Mouse (Mus musculus) cortical plate, adult 2 months (tissue): Measurements from ENCODE around the gene Pnp. TPM values are rescaled to one million over a fixed set of nuclear protein-coding genes. Genes with fewer than 3 reads are reported as not detected.
"Not testable (repeated sequence)": the region's sequence is repeated elsewhere in the genome, so short reads cannot be mapped to it uniquely, and the experiment has no call there.

Experiments used
- H3K27ac ChIP-seq: fragments of 200-500 bp; 2 replicates; pipeline ENCODE4 v1.5.1; 2012; ENCODE audit warnings: low read length, control low read depth, inconsistent platforms; ENCODE audit not compliant: insufficient read depth
- H3K4me1 ChIP-seq: fragments of 200-500 bp; 2 replicates; pipeline ENCODE4 v1.6.1; 2011; ENCODE audit warnings: low read length; ENCODE audit not compliant: control insufficient read depth, insufficient read depth
- H3K4me3 ChIP-seq: fragments of 200-500 bp; 2 replicates; pipeline ENCODE4 v1.5.1; 2011; ENCODE audit warnings: mild to moderate bottlenecking, low read length, control low read depth; ENCODE audit not compliant: insufficient read depth
- CTCF ChIP-seq: fragments of 200-500 bp; IDR thresholded peaks from 2 replicates; pipeline ENCODE4 v1.5.1; 2011; ENCODE audit warnings: mild to moderate bottlenecking, control low read depth, low read length; ENCODE audit not compliant: insufficient read depth; ENCODE audit errors: extremely low read depth
- POLR2A ChIP-seq: fragments of 200-500 bp; IDR thresholded peaks from 2 replicates; pipeline ENCODE4 v1.6.1; 2011; ENCODE audit warnings: mild to moderate bottlenecking, low read length, control low read depth; ENCODE audit not compliant: insufficient read depth; ENCODE audit errors: extremely low read depth
- polyA plus RNA-seq: library from polyadenylated mRNA; depleted of rRNA; stranded (reverse); fragments of >200 nt; gene quantifications from 2 replicates; pipeline ENCODE4 v1.2.3, GENCODE M21; 2012

The Pnp gene
- polyA plus RNA-seq, 1 experiment: 31.3 TPM

GRCm38 (mm10) chr14:50930377-50930753, 517 bp upstream of the Pnp start:
- H3K27ac ChIP-seq: peak overlapping the region; percentile 82
- TF ChIP-seq POLR2A: no peak
- H3K4me3 ChIP-seq: peak overlapping the region; percentile 61
- peaks cover 2% of the 10 kb centered on the region; the same call in 1 of the 2 replicates for H3K4me1 ChIP-seq

- Histone ChIP-seq H3K4me3 (peak overlapping the region; percentile 61), H3K4me1 (peaks cover 2% of the 10 kb centered on the region; the same call in 1 of the 2 replicates), H3K27ac (peak overlapping the region; percentile 18; the same call in 1 of the 2 replicates)
- TF ChIP-seq POLR2A (no peak), CTCF (no peak)
Measured at GRCm38 (mm10) chr14:50931493-50932020, 675 bp downstream of the Pnp start.

- Histone ChIP-seq H3K27ac (no peak overlapping the region), H3K4me1 (no peaks in the 10 kb centered on the region; the same call in 1 of the 2 replicates), H3K4me3 (no peak overlapping the region)
- TF ChIP-seq CTCF: no peak
- no peak for TF ChIP-seq POLR2A
Measured at GRCm38 (mm10) chr14:50936649-50937048, 5.8 kb downstream of the Pnp start.

DNA sequence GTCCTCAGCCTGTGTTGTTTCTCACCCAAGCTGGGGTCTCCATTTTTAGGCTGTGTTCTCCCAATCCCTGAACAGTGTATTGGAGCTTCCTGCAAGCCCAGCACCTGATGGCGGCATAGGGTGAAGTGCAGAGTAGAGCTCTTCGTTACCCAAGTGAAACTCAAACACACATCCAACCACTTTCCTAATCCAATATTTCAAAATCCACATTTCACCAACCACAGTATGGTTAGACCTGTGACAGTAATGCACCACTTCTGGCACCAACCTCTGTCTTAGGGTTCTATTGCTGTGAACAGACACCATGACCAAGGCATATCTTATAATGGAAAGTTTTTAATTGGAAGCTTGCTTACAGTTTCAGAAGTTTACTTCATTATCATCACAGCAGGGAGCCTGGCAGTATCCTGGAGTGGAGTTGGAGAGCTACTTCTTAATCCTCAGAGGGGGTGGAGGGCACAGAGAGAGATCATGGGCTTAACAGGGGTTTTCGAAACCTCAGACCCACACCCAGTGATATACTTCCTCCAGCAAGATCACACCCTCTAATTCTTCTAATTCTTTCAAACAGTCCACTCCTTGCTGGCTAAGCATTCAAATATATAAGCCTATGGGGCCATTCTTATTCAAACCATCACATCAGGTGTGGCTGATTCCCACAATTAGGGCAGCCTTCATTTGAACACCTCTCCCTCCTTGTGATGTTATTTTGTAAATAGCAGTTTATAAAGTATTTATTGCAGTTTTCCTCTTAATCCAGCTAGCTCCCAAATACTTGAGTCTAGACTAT, 7.4 kb downstream of the Pnp start:
- Histone ChIP-seq H3K4me3 (no peak overlapping the region), H3K4me1 (no peaks in the 10 kb centered on the region), H3K27ac (no peak overlapping the region)
- TF ChIP-seq CTCF (no peak), POLR2A (no peak)

DNA sequence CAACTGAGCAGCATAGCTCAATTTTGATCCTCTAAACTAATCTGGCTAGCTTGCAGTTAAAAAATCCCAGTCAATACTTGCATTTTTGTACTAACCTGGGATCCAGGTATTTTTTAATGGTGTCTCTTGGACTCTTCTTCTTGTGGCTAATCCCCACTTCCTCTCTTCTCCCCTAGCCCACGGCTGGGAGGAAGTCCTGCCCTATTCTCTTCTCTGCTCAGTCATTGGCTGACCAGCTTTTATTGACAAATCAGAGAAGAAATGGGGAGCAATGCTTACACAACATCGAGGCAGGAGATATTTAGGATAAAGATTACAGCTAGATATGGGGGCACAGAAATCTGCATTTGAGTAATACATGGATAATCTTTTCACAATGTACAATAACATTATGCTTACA, 8.1 kb downstream of the Pnp start:
- Histone ChIP-seq H3K4me1 (no peaks in the 10 kb centered on the region), H3K4me3 (no peak overlapping the region)
- TF ChIP-seq POLR2A (no peak), CTCF (no peak)

DNA sequence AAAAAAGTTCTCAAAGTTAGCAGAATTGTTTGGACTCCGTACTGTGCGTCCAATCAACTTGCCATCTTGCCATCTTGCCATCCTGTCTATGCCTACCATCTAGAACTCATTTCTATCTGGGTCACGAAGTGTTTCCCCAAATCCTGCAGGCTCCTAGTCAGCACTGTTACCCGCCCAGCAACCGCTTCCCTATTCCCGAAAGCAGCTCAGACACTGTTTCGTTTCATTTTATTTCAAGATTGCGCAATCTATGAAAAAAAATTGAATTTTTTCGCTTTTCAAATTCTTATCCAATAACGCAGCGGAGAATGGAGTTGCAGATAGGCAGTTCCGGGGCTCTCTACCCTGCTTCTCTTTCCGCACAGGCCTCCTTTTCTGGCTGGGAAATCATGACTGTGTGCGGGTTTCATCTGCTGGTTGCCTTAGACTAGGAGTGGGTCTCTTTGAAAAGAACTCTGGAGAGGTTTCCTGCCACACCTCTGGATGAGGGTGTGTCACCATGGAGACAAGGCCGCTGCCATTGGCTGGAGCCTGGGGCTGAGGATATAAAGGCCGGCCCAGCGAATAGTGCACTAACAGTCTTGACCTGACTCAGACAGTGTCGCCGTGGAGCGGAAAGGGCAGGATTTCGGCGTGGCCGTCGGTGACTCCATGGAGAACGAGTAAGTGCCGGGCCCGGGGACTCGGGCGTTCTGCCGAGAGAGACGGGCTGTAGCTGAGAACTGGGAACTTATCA, 13.2 kb downstream of the Pnp start, which contains the start of gene Gm49342:
Gene Gm49342, plus strand, starts transcription at position 586 of the 736 bp plus-strand sequence.
- Histone ChIP-seq H3K4me3 (peak within 1 kb of the TSS; percentile 45), H3K27ac (peak within 1 kb of the TSS; percentile 89), H3K4me1 (no peaks in the 10 kb centered on the region)
- TF ChIP-seq CTCF (no peak), POLR2A (peak; percentile 94)

More for the DNA sequence above, 8.1 kb downstream of the Pnp start:
- H3K27ac ChIP-seq: no peak overlapping the region

- Histone ChIP-seq H3K27ac (peak overlapping the region; percentile 89), H3K4me3 (peak overlapping the region; percentile 45)
- not testable (repeated sequence) for H3K4me1 ChIP-seq
Measured at GRCm38 (mm10) chr14:50944668-50945033, 13.8 kb downstream of the Pnp start.

- peak overlapping the region; percentile 45 for H3K4me3 ChIP-seq
- H3K4me1 ChIP-seq: not testable (repeated sequence)
- H3K27ac ChIP-seq: peak overlapping the region; percentile 89
Measured at GRCm38 (mm10) chr14:50945081-50945480, 14.2 kb downstream of the Pnp start.

DNA sequence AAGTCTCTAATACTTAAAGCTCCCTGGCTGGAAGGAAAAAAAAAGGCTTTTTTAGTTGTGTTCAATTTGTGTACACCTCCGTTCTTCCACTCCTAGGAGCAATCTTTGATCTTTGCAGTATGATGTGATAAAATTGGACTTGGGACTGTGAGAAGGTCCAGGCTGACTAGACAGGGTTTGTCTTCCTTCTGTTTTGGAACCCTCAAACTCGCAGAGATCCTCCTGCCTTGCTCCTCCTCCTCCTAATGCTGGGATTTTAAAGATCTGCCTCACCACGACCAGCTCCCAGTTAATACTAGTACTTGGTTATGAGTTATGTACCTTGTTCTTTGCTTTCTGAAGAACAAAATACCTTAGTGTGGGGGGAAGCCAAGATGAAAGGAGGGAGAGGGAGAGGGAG, 14.6 kb downstream of the Pnp start:
- not testable (repeated sequence) for H3K27ac ChIP-seq
- H3K4me3 ChIP-seq: peak overlapping the region; percentile 45; the same call in 1 of the 2 replicates

GRCm38 (mm10) chr14:50955487-50955886, 24.6 kb downstream of the Pnp start:
- Histone ChIP-seq H3K27ac (no peak overlapping the region), H3K4me1 (no peaks in the 10 kb centered on the region), H3K4me3 (no peak overlapping the region)
- TF ChIP-seq POLR2A (no peak), CTCF (no peak)

More for the DNA sequence above, 14.6 kb downstream of the Pnp start:
- not testable (repeated sequence) for H3K4me1 ChIP-seq

GRCm38 (mm10) chr14:50955942-50956508, 25.1 kb downstream of the Pnp start, which contains the start of gene Pnp2:
TSS of gene Pnp2 (plus strand) at chr14:50955992.
- not testable (repeated sequence) for H3K4me1 ChIP-seq, H3K4me3 ChIP-seq
- peak within 1 kb of the TSS; percentile 61; the same call in 1 of the 2 replicates for H3K27ac ChIP-seq

DNA sequence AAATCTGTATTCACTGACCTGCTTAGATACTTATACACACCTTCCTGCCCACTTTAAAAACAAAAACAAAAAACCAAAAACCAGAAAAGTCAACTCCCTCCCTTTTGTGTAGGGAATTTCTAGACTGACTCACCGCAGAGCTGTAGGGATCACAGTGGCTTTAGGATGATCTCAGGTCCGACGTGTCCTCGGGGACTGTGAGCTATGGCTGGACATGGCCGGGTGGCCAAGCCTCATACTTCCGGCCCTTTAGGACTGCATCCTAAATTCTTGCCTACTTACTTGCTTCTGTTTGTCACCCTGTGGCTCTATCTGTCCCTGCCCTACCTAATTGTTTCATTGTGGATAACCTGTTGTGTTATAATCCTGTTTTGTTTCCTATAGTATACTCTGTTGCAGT, 25.8 kb downstream of the Pnp start:
- H3K4me3 ChIP-seq, H3K4me1 ChIP-seq: not testable (repeated sequence)
- peak overlapping the region; percentile 61; the same call in 1 of the 2 replicates for H3K27ac ChIP-seq

GRCm38 (mm10) chr14:50957146-50957545, 26.3 kb downstream of the Pnp start:
- H3K27ac ChIP-seq, H3K4me1 ChIP-seq, H3K4me3 ChIP-seq: not testable (repeated sequence)
